Mouse (Mus musculus): ENCODE measurements around the gene Pxylp1. TPM values are rescaled to one million over a fixed set of nuclear protein-coding genes. Genes with fewer than 3 reads are reported as not detected.

Gene Pxylp1
- polyA plus RNA-seq, 1 experiment = 8.6 TPM

DNA sequence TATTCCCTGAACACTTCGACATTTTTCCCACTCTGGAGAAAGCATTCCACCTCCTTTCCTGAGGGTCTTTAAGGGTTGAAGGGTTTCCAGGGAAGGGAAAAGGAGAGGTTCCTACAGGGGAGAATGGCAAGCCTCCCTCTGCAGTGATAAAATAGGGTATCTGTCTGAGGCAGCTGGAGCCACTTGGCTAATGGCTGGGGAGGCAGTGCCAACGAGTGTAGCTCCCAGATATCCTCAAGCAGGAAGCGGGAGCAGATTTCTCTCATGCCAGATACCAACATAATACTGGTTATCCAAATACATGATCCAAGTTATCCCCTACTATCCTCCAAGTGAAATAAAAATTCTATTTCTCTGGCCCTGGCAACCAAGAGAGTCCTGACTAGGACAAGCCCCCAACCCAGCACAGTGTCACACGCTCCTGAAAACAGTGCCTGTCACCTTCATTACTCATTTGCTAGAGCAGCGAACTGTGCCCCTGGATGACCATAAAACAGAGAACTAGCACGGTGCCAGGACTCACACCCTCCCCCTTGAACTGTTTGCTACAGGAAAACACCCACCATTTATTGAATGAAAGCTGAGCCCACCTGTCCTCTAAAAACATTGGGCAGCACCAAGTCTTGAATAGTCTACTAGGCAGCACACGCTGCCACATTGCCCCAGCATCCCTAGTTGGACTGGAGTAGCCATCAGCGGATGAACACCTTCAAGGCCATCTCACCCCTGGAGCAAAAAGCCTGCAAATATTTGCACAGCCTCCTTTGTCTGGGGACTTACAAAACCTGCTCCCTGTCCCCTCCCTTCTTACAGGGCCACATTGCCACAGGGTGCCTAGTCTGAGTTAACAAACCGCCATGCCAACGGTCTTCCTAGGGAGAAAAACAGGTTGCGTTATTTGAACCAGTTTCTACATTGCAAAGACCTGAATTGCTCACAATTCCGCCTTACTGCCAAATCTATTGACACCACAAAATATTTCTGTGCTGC lies 833 bp downstream of the Pxylp1 start:
- TF ChIP-seq CTCF (IDR thresholded peaks at IDR 0.05; ENCODE audit: insufficient read depth, low read length) (no peak), POLR2A (IDR thresholded peaks at IDR 0.05; ENCODE audit: borderline replicate concordance, extremely low read depth, low read depth, low read length) (no peak)
- WGBS = 63% methylated on average over 12 of the region's 12 CpGs
- no peak overlapping the region for H3K4me3 ChIP-seq (replicated peaks; ENCODE audit: extremely low read depth, low read depth, low read length)
- H3K4me1 ChIP-seq (ENCODE audit: control insufficient read depth, insufficient read depth, low read length) = no peaks in the 10 kb centered on the region; the same call in 1 of the 2 replicates
- DNase-seq = no peak

DNA sequence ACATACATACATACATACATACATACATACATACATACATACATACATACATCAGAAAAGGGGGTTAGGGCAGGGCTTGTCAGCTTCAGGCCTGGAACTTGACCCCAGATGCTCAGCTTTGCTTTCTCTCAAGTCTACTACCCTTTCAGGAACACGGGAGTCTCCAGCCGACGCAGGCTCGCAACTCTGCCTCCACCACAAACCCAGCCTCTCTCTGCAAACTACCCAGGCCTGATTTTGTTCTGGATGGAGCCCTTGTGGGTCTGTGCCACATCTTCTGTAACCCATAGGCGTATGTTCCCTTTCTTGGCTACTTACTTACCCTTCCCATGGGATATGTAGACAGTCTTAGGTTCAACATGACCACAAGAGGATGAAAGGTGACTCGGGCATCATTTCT lies 1.7 kb downstream of the Pxylp1 start:
- TF ChIP-seq CTCF (IDR thresholded peaks at IDR 0.05; ENCODE audit: insufficient read depth, low read length) (no peak), POLR2A (IDR thresholded peaks at IDR 0.05; ENCODE audit: borderline replicate concordance, extremely low read depth, low read depth, low read length) (no peak)
- Histone ChIP-seq H3K4me3 (replicated peaks; ENCODE audit: extremely low read depth, low read depth, low read length) (no peak overlapping the region), H3K4me1 (ENCODE audit: control insufficient read depth, insufficient read depth, low read length) (no peaks in the 10 kb centered on the region; the same call in 1 of the 2 replicates)
- no peak for DNase-seq
- WGBS = 92% methylated on average over 6 of the region's 6 CpGs

GRCm38 (mm10) chr9:96890266-96890665 lies 2.2 kb downstream of the Pxylp1 start:
- 88% methylated on average over 6 of the region's 6 CpGs for WGBS
- Histone ChIP-seq H3K4me1 (ENCODE audit: control insufficient read depth, insufficient read depth, low read length) (no peaks in the 10 kb centered on the region; the same call in 1 of the 2 replicates), H3K4me3 (replicated peaks; ENCODE audit: extremely low read depth, low read depth, low read length) (no peak overlapping the region)
- TF ChIP-seq CTCF (IDR thresholded peaks at IDR 0.05; ENCODE audit: insufficient read depth, low read length) = no peak
- no peak for DNase-seq

GRCm38 (mm10) chr9:96889345-96890021 lies 3.0 kb downstream of the Pxylp1 start:
- DNase-seq = peak; percentile 70
- H3K4me3 ChIP-seq (replicated peaks; ENCODE audit: extremely low read depth, low read depth, low read length) = peak overlapping the region; percentile 75
- 0 out of 2 replicates have a peak, but pooled peaks have one; percentile 3 for TF ChIP-seq CTCF (IDR thresholded peaks at IDR 0.05; ENCODE audit: insufficient read depth, low read length)
- TF ChIP-seq POLR2A (IDR thresholded peaks at IDR 0.05; ENCODE audit: borderline replicate concordance, extremely low read depth, low read depth, low read length) = peak; percentile 24; the same call in 1 of the 2 replicates
- WGBS = under 1% methylated on average over 66 of the region's 66 CpGs
- no peaks in the 10 kb centered on the region; the same call in 1 of the 2 replicates for H3K4me1 ChIP-seq (ENCODE audit: control insufficient read depth, insufficient read depth, low read length)

DNA sequence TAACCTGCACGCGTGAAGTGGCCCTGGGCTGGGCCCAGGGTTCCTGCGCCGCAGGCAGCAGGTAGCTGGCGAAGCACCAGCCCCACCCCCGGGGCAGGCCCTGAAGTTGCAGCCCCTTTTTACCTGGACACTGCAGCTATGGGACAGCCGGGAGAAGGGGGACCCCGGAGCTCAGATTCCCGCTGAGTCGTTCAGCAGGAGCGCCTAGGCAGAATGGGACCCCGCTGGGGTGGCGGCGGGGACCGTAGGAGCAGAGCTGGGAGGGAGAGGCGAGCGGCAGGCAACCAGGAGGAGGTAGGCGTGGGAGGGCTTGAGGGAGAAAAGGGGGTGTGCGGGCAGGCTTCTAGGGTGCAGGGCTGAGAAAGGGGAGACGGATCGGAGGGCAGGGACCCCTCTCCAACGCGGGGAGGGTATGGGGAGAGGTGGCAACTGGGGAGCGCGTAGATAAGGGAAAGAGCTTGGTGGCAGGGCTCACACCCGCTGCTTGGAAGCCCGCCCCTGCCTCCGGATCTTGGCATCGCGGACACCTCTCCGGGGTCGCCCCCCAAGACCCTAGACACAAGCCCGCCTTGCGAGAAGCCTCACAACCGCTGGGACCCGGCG lies 3.6 kb downstream of the Pxylp1 start:
- TF ChIP-seq CTCF (IDR thresholded peaks at IDR 0.05; ENCODE audit: insufficient read depth, low read length) (no peak), POLR2A (IDR thresholded peaks at IDR 0.05; ENCODE audit: borderline replicate concordance, extremely low read depth, low read depth, low read length) (no peak)
- peak; percentile 56 for DNase-seq
- H3K4me1 ChIP-seq (ENCODE audit: control insufficient read depth, insufficient read depth, low read length) = no peaks in the 10 kb centered on the region; the same call in 1 of the 2 replicates
- peak overlapping the region; percentile 67 for H3K4me3 ChIP-seq (replicated peaks; ENCODE audit: extremely low read depth, low read depth, low read length)
- 2% methylated on average over 37 of the region's 37 CpGs for WGBS

DNA sequence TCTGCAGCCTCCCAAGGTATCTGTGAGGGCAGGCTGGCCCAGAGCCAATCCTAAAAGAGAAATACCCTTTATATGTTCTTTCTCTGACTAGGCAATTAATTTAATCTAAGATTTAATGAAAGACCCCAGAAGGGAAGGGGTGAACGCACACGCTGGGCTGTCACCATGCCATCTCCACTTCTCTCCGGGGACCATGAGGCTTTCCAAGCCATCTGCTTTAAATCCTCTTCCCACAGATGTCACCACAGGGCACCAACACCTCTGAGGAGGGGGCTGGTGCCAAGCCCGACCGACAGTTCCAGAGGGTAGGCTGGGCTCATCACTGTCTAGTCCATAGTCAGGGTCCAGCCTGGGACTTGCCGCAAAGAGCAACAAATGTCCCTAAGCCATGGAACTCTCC lies 4.5 kb downstream of the Pxylp1 start:
- Histone ChIP-seq H3K4me1 (ENCODE audit: control insufficient read depth, insufficient read depth, low read length) (no peaks in the 10 kb centered on the region; the same call in 1 of the 2 replicates), H3K4me3 (replicated peaks; ENCODE audit: extremely low read depth, low read depth, low read length) (no peak overlapping the region)
- TF ChIP-seq CTCF (IDR thresholded peaks at IDR 0.05; ENCODE audit: insufficient read depth, low read length) = no peak
- TF ChIP-seq POLR2A (IDR thresholded peaks at IDR 0.05; ENCODE audit: borderline replicate concordance, extremely low read depth, low read depth, low read length) = no peak
- no peak for DNase-seq
- whole genome bisulfite sequencing = 33% methylated on average over 6 of the region's 6 CpGs

DNA sequence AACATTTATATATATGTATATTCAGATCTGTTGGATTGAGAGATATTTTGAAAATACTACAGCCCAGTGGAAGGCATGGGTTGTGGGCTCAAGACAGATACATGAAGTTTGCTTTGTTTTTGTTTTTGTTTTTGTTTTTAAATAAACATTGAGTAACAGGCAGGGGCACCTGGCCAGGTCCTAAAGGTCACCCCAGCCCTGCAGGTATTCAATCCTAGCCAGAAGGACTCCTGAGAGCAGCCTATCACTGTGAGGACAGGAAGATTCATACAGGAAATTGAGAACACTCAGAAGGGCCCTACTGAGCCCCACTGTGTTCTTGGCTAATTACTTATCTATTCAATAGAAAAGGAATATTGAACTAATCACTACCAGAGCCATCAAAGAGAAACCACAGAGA lies 5.0 kb downstream of the Pxylp1 start:
- TF ChIP-seq CTCF (IDR thresholded peaks at IDR 0.05; ENCODE audit: insufficient read depth, low read length) (no peak), POLR2A (IDR thresholded peaks at IDR 0.05; ENCODE audit: borderline replicate concordance, extremely low read depth, low read depth, low read length) (no peak)
- no peak for DNase-seq
- Histone ChIP-seq H3K4me1 (ENCODE audit: control insufficient read depth, insufficient read depth, low read length) (no peaks in the 10 kb centered on the region; the same call in 1 of the 2 replicates), H3K4me3 (replicated peaks; ENCODE audit: extremely low read depth, low read depth, low read length) (no peak overlapping the region)

DNA sequence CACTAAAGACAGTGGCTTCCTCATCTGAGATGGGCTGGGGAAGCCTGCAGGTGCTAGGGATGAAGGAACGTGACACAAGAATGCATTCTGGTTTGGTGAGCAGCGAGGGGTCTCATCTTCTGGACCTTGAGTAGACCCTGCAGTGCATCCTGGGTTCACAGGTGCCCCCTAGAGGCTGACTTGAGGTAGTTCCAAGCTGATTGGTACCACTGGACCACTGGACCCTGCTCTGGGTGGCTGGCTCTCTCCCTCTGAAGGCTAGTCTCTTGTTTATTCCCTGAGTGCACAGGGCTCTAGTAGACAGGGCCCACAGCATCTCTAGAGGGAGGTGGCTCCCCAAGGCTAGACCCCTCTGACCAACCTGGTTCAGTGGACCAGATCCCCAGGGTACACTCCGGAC lies 6.7 kb downstream of the Pxylp1 start:
- Histone ChIP-seq H3K4me1 (ENCODE audit: control insufficient read depth, insufficient read depth, low read length) (no peaks in the 10 kb centered on the region; the same call in 1 of the 2 replicates), H3K4me3 (replicated peaks; ENCODE audit: extremely low read depth, low read depth, low read length) (no peak overlapping the region)
- no peak for DNase-seq
- WGBS = 66% methylated on average over 3 of the region's 3 CpGs
- TF ChIP-seq CTCF (IDR thresholded peaks at IDR 0.05; ENCODE audit: insufficient read depth, low read length) (peak; percentile 63), POLR2A (IDR thresholded peaks at IDR 0.05; ENCODE audit: borderline replicate concordance, extremely low read depth, low read depth, low read length) (no peak)
